Mouse (Mus musculus) liver, adult 2 months (tissue): ENCODE results near the gene Cks1brt.

Source experiments
- CTCF ChIP-seq: fragments of 200-500 bp; IDR thresholded peaks from 2 replicates; pipeline ENCODE4 v1.5.1; 2011; ENCODE audit warnings: low read depth, low read length, control low read depth
- POLR2A ChIP-seq: fragments of 200-500 bp; IDR thresholded peaks from 2 replicates; pipeline ENCODE4 v1.6.1; 2011; ENCODE audit warnings: low read length, control low read depth; ENCODE audit not compliant: insufficient read depth; ENCODE audit errors: extremely low read depth

GRCm38 (mm10) chr8:85116984-85117383 is 34.7 kb upstream of the Cks1brt start:
- no peak for TF ChIP-seq POLR2A
- no peak for TF ChIP-seq CTCF
